Mouse (Mus musculus) frontal cortex, postnatal 36 days (tissue): ENCODE data around the gene Rmnd5a.

Source experiments
- DNase-seq, 2 experiments: peaks; one replicate each; pipeline ENCODE4 v3.0.0; 2022; ENCODE audit warnings: low spot score in 2 of 2

The Rmnd5a gene

DNA sequence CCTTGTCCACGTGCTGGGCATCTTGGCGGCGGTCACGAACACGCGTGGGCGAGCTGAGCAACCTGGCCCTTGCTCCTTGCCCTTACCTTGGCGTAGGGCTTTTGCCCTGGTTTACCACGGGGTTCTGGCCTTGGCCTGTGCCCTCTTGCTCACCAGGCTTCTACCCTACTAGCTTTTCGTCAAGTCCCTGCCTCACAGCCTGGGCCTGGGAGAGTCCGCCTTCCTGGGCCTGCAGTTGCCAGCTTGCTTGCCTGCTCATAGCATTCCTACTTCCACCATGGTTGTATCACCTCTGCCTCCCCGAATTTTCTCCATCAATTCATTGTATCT is 779 bp upstream of the Rmnd5a start:
- DNase-seq, result no peak

- DNase-seq, result no peak
These were observed 283 bp downstream of the Rmnd5a start for GRCm38 (mm10) chr6:71440217-71440491.

- peak; percentile 54 to 68 for DNase-seq
These were observed 776 bp downstream of the Rmnd5a start for GRCm38 (mm10) chr6:71439506-71440216.

- no peak for DNase-seq
These were observed 2.4 kb downstream of the Rmnd5a start for GRCm38 (mm10) chr6:71438070-71438469.

GRCm38 (mm10) chr6:71427996-71428725 is 12.3 kb downstream of the Rmnd5a start:
- peak in 1 of 2 experiments; percentile 17 for DNase-seq

DNA sequence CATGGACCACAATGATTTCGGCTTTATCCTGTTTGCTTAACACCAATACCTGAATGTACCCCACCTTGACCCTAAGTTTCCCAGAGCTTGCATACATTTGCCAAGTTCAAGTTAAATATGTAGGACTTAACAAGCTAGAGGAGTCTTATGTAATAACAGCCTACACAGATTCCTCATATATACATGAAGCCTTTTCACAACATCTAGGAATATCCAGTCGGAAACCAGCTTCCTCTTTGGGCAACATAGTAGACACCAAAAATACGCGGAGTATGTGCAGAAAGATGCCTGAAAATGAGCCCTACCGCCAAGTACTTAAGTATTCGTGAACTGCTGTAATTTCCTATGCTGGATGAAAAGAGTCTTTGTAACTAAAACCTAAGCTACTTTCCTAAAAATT is 14.8 kb downstream of the Rmnd5a start:
- DNase-seq, result peak in 1 of 2 experiments; percentile 48

DNA sequence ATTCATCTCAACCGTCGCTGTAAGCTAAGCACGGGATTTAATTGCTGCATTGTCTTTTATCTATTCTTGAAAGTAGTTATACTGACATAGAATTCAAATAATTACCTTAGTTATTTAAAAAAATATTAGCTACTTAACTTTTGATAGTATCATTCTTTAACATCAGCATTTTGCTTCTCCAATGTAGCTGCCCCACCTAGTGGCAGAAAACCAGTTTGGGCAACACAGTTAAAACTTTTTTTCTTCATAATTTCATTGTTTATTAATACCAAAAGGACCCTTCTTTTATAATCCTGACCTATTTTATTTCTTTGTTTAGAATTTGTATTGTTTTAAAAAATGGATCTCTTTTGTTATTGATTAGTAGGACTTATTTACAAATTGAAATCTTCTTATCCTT is 17.3 kb downstream of the Rmnd5a start:
- DNase-seq, result peak in 1 of 2 experiments; percentile 13

GRCm38 (mm10) chr6:71422162-71422561 is 18.3 kb downstream of the Rmnd5a start:
- DNase-seq, result no peak

- DNase-seq, result no peak
These were observed 19.6 kb downstream of the Rmnd5a start for GRCm38 (mm10) chr6:71420848-71421247.

- no peak for DNase-seq
These were observed 21.6 kb downstream of the Rmnd5a start for GRCm38 (mm10) chr6:71418874-71419273.

DNA sequence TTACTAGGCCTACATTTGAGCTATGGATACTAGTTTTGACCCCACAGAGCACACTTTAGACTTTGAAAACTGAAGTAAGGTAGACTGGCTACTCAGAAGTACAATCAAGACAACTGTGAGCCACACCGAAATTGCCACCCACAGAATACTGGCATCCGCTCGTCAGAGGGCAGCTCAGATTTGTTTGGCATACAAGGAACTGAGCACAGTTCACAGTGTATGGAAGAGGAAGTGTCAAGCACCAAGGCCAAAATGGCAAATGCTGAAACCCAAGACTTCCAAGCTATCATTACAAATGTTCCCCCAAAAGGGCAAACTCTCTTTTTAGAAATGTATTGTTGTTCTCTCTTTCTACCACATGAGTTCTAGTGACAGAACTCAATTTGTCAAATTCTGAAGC is 25.0 kb downstream of the Rmnd5a start:
- DNase-seq, result no peak

GRCm38 (mm10) chr6:71414624-71415023 is 25.8 kb downstream of the Rmnd5a start:
- DNase-seq, result no peak

- DNase-seq, result peak in 1 of 2 experiments; percentile 32
These were observed 41.4 kb downstream of the Rmnd5a start for GRCm38 (mm10) chr6:71398829-71399609.

DNA sequence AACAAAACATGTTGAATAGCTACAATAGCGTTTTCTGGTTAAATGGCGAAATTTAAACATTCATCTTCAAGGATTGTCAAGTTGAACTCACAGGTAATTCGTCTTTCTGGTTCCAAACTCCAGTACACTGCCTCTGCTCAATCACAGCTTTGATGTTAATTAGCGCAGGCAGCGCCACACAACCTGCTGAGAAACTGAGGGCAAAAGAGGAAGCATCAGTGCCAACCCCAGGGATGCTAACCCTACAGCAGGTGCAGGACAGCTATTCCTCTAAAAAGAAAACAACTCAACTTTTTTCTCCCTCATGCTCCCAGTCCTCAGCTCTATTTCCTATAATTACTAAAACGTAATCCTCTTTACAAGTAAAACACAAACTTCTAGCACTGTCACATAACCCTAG is 43.7 kb downstream of the Rmnd5a start:
- no peak for DNase-seq

DNA sequence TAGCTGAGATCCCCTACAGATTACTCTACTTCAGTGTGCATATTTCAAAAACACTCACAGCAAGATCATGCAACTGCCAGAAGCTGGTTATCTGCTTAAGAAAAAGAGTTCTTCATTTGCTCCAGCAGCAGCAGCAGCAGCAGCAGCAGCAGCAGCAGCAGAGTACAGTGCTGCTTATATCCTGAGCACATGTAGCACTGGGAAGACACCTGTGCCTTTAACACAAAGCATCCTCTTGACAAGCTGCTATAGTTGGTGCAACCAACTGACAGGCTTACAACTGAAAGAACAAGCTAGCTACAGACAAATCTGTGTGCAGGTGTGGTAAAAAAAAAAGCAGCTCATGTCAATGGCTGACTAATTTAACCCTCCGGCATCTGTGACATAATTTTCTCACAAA is 44.4 kb downstream of the Rmnd5a start:
- DNase-seq, result no peak

- DNase-seq, result no peak
These were observed 49.9 kb downstream of the Rmnd5a start for GRCm38 (mm10) chr6:71390496-71390895.

- no peak for DNase-seq
These were observed 58.8 kb downstream of the Rmnd5a start for GRCm38 (mm10) chr6:71381654-71382053.

DNA sequence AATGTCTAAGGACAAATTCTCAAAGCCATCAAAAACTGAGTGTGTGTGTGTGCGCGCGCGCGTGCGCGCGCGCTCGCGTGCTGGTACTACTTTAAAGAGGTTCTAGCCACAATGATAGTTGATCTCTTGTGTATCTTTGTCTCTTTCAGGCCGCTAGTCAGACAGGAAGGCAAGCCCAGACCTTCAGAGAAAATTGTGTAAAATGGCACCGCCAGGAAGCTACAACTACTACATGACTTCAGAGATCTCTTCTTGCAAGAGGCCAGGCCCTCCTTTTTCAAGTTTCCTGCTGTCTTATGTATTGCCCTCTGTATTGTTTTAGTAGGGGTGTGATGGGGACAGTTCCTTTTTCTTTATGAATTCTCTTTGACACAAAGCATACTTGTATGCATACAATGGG is 63.7 kb downstream of the Rmnd5a start:
- no peak for DNase-seq

GRCm38 (mm10) chr6:71374921-71375320 is 65.5 kb downstream of the Rmnd5a start:
- DNase-seq, result no peak

- no peak for DNase-seq
These were observed 66.1 kb downstream of the Rmnd5a start for GRCm38 (mm10) chr6:71374311-71374829.

GRCm38 (mm10) chr6:71373249-71373775 is 67.1 kb downstream of the Rmnd5a start, which contains the start of gene Cd8a:
Gene Cd8a (plus strand): TSS chr6:71373427.
- no peak for DNase-seq

DNA sequence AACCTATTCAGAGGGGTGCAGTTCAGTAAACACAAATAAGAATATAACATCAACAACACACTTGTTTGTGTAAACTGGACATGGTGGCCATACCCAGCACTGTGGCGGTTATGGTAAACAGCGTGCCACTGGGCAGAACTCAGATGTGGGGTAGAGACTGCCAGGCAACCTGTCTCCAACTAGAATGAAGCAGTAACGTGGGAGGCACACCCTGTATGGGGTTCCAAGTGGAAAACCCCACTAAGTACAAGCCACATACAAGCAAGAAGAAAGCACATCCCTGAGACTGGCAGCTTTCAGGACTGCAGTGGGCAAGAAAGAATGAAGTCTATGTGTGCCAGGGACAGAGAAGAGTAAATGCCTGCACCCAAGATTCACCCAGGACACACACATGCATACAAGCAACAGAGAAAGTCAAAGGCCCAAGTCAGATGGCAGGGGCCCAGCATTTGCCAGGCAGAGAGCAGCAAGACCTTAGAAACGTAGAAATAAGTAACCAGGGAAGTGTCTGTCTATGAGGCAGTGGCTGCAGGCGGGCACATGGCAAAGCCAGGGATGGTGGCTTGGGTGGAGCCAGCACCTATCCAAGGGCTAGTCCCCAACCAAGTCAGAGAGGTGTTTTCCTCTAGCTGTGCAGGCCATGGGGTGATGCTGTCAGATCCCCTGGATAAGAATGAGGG is 68.3 kb downstream of the Rmnd5a start:
- DNase-seq, result no peak
